Mouse (Mus musculus) gastrocnemius, postnatal 14 days (tissue): ENCODE data around the gene Urm1. TPM values are rescaled to one million over a fixed set of nuclear protein-coding genes. Genes with fewer than 3 reads are reported as not detected.
A peak's percentile ranks its signal among the peaks of the same experiment; 100 is the strongest.
"Not testable (repeated sequence)": the region's sequence is repeated elsewhere in the genome, so short reads cannot be mapped to it uniquely, and the experiment has no call there.

Source experiments
- DNase-seq: peaks from one replicate; pipeline ENCODE4 v3.0.0; 2021; ENCODE audit warnings: mixed read lengths
- intact Hi-C: fragments of 180-260 bp; cut with DNase I; formaldehyde crosslinking; loops from one replicate; pipeline ENCODE4 v1.15.1; 2025; ENCODE audit warnings: low total_unique reads
- long read RNA-seq, 2 experiments: library from polyadenylated mRNA; stranded (forward); transcript quantifications; one replicate each; pipeline ENCODE4 v2.0.0; 2021
- total RNA-seq, 2 experiments: library from RNA; stranded (reverse); gene quantifications; 2 replicates each; pipeline ENCODE4 v1.2.3; 2021

The Urm1 gene
- total RNA-seq = 10 to 100 TPM; 21.1 to 21.9 TPM
- long read RNA-seq, experiment 1, partial matches to known transcripts = 0 of 9 reads
- long read RNA-seq, experiment 1, other reads (novel, unspliced or antisense) = 4 of 9 reads
- long read RNA-seq, experiment 2, transcript Urm1-201 (5 exons, 2,196 nt) = major isoform, 8 of 20 reads
- long read RNA-seq, experiment 2, partial matches to known transcripts = 0 of 20 reads
- long read RNA-seq, experiment 2, other reads (novel, unspliced or antisense) = 11 of 20 reads

- intact Hi-C loops = no loop called here
- DNase-seq = peak; percentile 60
Measured at GRCm38 (mm10) chr2:29820025-29820817, at the start of gene Urm1. TSS of gene Urm1 (plus strand) at chr2:29820075.

- no peak for DNase-seq
- intact Hi-C loops = no loop called here
Measured at GRCm38 (mm10) chr2:29770162-29770561, 49.7 kb upstream of the Urm1 start.

DNA sequence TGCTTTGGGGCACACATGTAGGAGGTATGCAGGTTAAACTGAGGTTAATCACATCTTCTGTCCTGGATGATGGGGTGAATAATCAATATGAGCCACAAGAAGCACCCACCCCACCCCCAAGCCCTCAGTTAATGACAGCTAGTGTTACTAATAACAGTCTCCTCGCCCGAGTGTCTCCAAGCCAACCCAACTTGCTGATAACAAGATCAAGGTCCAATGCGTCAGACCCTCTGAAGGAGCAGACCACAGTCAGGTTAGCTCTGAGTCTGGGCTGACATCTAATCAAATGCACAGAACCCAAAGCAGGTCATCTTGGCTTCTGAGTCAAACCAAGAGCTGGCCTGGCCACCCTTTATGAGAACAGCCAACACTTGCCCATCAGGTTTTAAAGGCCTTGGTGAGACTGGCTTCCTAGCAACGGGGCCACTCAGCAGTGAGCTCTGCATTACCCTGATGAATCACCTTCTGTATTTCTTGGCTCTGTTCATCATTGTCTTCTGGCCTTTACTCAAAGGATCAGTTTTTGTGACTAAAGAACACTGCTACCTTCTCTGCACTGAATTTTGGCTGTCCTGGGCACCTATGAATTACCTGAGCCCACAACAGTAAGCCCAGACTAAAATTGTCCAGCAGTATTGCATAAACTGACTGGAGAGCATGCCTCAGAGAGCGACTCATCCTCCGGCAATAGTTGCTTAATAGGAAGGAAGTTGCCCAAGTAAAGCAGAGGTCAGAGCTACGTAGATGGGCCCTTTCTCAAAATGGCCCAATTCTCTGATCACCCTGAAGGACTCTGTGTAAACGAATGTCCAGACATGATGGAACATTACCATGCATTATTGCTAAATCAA, 48.0 kb upstream of the Urm1 start:
- no peak for DNase-seq
- intact Hi-C loops = no loop called here

DNA sequence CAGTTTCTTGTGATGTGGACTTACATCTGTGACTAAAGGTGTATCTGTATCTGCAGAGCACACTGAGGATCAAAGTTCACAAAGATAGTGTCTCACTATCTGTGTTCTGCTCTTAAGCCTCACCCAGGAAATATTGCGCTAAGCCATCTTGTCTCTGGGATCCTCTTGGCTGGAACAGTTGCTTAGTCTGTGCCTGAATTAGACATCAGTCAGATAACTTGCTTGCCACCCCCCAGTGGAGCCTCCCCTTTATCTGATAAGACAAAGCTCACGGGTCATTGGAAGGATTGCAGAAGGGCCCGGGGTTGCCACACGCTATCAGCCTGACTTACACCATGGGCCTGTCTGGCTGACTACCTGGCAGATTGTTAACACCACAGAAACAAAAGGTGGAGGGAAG, 46.6 kb upstream of the Urm1 start:
- intact Hi-C loops = no loop called here

GRCm38 (mm10) chr2:29781256-29781655, 38.6 kb upstream of the Urm1 start:
- intact Hi-C loops, DNase-seq: not testable (repeated sequence)

More for the DNA sequence above, 46.6 kb upstream of the Urm1 start:
- no peak for DNase-seq

- intact Hi-C loops = no loop called here
- no peak for DNase-seq
Measured at GRCm38 (mm10) chr2:29784290-29784689, 35.6 kb upstream of the Urm1 start.

DNA sequence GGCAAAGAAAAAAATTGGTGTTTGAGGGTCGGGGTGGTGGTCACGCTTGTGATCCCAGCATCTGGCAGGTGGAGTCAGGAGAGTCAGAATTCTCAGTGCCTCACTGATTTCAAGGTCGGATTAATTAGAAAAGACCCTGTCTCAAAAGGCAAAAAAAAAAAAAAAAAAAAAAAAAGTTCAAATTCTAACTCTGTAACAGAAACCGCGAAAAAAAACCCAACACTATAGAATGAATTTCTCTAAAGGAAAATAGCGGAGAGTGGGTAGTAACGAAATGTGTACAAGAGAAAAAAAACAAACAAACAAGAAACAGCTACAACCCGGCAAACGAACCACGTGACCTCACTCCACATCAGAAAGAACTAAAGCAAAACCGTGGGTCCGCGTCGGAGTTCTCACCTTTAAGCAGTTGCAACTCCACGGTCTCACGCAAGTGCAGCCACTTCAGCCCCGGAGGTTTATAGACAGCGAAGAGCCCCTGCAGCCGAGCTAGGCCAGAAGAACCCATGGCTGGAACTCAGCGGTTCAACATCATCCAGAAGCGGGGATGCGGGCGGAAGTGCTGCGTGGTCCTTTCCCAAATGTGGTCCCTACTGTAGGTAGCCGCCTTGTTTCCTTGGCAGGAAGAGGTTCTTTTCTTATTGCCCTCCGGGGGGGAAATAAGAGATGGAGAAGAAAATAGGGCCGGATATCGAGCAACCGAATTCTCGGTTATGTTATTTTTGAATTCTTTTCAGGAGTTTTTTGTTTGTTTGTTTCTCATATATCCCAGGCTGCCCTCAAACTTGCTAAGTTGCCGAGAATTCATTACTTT, 32.6 kb upstream of the Urm1 start, which contains the start of gene Coq4:
Coq4 (plus strand) TSS at position 390 of the 814 bp plus-strand sequence.
- peak; percentile 85 for DNase-seq
- intact Hi-C loops = no loop called here

GRCm38 (mm10) chr2:29787937-29788681, 31.8 kb upstream of the Urm1 start, which contains the start of gene Trub2:
TSS of gene Trub2 (minus strand) at chr2:29788502.
- DNase-seq = peak; percentile 79
- intact Hi-C loops = no loop called here

- no peak for DNase-seq
- intact Hi-C loops = no loop called here
Measured at GRCm38 (mm10) chr2:29792772-29793487, 26.9 kb upstream of the Urm1 start.

- peak; percentile 97 for DNase-seq
- intact Hi-C loops = no loop called here
Measured at GRCm38 (mm10) chr2:29802075-29802826, 17.6 kb upstream of the Urm1 start, which contains the start of gene Slc27a4. TSS of gene Slc27a4 (plus strand) at chr2:29802634.

GRCm38 (mm10) chr2:29802827-29803201, 17.1 kb upstream of the Urm1 start:
- intact Hi-C loops = no loop called here
- DNase-seq = no peak

- no peak for DNase-seq
- intact Hi-C loops = no loop called here
Measured at GRCm38 (mm10) chr2:29803400-29803831, 16.5 kb upstream of the Urm1 start.

DNA sequence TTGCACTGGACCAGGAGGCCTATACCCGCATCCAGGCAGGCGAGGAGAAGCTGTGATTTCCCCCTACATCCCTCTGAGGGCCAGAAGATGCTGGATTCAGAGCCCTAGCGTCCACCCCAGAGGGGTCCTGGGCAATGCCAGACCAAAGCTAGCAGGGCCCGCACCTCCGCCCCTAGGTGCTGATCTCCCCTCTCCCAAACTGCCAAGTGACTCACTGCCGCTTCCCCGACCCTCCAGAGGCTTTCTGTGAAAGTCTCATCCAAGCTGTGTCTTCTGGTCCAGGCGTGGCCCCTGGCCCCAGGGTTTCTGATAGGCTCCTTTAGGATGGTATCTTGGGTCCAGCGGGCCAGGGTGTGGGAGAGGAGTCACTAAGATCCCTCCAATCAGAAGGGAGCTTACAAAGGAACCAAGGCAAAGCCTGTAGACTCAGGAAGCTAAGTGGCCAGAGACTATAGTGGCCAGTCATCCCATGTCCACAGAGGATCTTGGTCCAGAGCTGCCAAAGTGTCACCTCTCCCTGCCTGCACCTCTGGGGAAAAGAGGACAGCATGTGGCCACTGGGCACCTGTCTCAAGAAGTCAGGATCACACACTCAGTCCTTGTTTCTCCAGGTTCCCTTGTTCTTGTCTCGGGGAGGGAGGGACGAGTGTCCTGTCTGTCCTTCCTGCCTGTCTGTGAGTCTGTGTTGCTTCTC, 4.0 kb upstream of the Urm1 start:
- no peak for DNase-seq
- intact Hi-C loops = loop anchor here (5.0 kb wide), 2 partner anchors 41 to 49 kb away; no protein-coding TSS in a partner anchor

DNA sequence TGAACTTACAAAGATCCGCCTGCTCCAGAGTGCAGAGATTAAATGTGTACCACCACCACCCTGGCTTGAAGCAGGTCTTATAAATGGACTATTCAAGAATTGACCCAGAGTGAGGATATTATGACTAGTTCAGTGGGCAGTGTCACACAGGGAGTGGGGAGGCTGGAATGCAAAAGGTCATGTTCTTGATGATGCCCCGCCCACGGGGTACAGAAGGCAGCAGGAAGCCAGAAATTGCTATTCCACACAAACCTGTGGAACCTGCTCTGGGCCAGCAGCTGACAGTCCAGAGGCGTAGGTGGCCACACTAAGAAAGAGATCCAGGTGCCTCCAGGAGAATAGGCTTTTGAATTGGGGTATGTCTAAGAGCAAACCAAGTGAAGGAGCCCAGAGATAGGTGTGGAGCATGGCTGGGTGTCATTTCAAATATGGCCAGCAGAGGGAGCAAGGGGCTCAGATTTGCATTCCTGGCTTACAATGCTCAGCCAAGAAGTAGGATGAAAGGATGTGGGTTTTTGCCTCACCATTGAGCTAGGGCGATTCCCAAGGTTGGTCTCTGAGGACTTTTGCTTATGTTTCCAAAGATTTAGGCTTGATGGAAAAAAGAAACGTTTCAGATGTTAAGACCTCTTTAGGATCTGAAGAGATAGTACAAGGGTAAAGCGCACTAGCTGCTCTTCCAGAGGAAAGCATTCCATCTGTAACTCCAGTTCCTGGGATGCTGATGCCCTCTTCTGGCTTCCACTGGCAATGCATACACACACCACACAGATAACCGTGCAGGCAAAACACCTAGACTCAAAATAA, 2.2 kb upstream of the Urm1 start:
- peak; percentile 72 for DNase-seq
- intact Hi-C loops = loop anchor here (5.0 kb wide), 2 partner anchors 40 to 50 kb away; no protein-coding TSS in a partner anchor

DNA sequence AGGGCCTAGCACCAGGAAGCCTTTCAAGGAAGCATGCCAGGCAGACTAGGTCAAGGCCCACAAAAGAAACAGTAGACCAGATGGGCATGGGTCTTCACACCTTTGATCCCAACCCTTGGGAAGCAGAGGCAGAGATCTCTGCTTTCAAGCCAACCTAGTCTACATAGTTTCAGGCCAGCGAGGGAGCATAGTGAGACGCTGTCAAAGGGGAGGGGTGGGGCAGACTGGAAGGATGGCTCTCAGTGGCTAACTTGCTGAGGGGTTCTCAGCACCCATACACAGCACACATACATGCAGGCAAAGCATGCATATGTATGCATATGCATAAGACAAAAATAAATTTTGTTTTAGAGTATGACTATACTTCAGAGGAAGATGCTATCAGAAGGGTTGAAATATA, 512 bp upstream of the Urm1 start:
- DNase-seq = no peak
- intact Hi-C loops = loop anchor here (5.0 kb wide), 2 partner anchors 38 to 52 kb away; no protein-coding TSS in a partner anchor
